Mouse (Mus musculus): Measurements from ENCODE around the gene Ctdspl2. TPM values are rescaled to one million over a fixed set of nuclear protein-coding genes. Genes with fewer than 3 reads are reported as not detected.

Ctdspl2 gene
- polyA plus RNA-seq, 1 experiment: 14.8 TPM

DNA sequence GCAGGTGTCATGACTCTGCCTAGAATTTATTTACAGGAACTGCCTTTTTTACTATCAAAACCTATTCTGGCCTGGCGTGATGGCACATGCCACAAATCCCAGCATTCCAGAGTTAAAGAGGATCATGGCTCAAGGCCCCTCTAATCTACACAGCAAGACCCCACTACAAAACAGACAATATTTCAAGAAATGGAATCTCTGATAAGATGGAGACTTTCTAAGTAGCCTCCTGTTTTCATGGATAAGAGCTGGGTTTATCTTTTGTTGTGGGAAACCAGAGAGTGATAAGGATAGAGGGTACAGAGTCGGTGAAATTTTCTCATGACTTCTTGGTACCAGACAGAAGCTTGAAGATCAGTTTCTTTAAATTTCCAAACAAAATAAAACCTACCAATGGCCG is 80.3 kb downstream of the Ctdspl2 start:
- no peak overlapping the region for H3K27ac ChIP-seq (ENCODE audit: insufficient read depth, low read length)
- no peak overlapping the region for H3K4me3 ChIP-seq (ENCODE audit: insufficient read depth, low read length)
- H3K4me1 ChIP-seq (ENCODE audit: control insufficient read depth, insufficient read depth, low read length): no peaks in the 10 kb centered on the region
- TF ChIP-seq CTCF (IDR thresholded peaks at IDR 0.05; ENCODE audit: extremely low read depth, insufficient read depth, low read length) (no peak), POLR2A (IDR thresholded peaks at IDR 0.05; ENCODE audit: extremely low read depth, insufficient read depth, low read length) (no peak)

DNA sequence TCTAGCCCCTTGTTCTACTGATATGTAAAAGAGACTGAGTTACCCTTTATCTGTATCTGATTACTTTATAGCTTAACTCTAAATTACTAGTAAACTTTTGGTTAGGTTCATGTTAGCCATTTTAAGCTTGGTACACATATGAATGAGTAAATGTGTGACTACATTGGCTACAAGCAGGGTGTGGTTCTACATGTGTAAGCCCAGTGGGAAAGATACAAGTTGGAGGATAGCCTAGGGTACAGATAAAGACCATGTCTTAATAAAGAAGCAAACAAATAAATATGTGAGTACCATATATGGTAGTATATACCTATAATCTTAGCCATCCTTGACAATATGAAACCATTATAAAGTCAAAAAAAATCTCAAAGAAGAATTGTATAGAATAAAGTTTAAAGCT is 88.1 kb downstream of the Ctdspl2 start:
- no peak overlapping the region for H3K4me3 ChIP-seq (ENCODE audit: insufficient read depth, low read length)
- TF ChIP-seq POLR2A (IDR thresholded peaks at IDR 0.05; ENCODE audit: extremely low read depth, insufficient read depth, low read length) (no peak), CTCF (IDR thresholded peaks at IDR 0.05; ENCODE audit: extremely low read depth, insufficient read depth, low read length) (no peak)
- H3K4me1 ChIP-seq (ENCODE audit: control insufficient read depth, insufficient read depth, low read length): no peaks in the 10 kb centered on the region
- H3K27ac ChIP-seq (ENCODE audit: insufficient read depth, low read length): no peak overlapping the region

DNA sequence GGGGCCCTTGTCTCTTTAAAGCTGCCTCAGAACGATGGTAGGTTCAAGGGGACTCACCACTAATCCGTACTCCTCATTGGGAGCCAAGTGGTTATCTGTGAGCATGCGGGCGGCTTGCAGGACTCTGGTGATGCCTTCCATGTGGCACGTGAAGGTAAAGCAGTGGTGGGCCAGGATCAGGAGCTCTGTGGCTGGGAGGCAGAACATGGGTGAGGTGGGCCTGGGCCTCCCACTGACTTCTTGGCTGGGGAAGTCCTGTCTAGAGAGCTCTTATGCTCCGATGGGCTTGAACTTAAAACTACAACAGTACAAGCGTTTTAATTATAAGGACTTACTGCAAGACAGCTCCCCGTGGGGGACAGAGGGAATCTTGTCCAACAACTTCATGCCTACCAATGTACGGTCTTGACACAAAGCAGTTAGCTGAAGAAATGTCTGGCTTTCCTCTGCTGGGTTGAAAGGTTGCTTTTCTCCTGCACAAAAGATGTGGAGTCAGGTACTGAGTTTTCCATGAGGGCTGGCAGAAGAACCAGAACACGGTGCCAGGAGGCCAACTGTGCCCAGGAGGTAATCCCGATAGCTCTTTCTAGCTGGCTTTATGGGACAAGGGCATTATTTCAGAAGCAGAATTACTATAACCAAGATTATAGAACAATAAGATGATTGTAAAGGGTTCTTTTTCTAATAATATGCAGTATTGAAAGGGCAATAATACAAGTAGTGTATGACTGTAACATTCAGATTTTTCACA is 103.7 kb downstream of the Ctdspl2 start:
- H3K4me1 ChIP-seq (ENCODE audit: control insufficient read depth, insufficient read depth, low read length): peaks cover 7% of the 10 kb centered on the region
- no peak overlapping the region for H3K27ac ChIP-seq (ENCODE audit: insufficient read depth, low read length)
- TF ChIP-seq POLR2A (IDR thresholded peaks at IDR 0.05; ENCODE audit: extremely low read depth, insufficient read depth, low read length) (no peak), CTCF (IDR thresholded peaks at IDR 0.05; ENCODE audit: extremely low read depth, insufficient read depth, low read length) (no peak)
- no peak overlapping the region for H3K4me3 ChIP-seq (ENCODE audit: insufficient read depth, low read length)

Other genes with a start within 250 kb of the Ctdspl2 start
- gene Frmd5, start 148.9 kb upstream of the Ctdspl2 start, polyA plus RNA-seq (2012; rRNA removed): 47.8 and 54.0 TPM in 2 replicates
- gene Casc4, start 89.0 kb upstream of the Ctdspl2 start, polyA plus RNA-seq (2012; rRNA removed): 36.9 and 37.9 TPM in 2 replicates
- gene Mageb3, start 91 bp downstream of the Ctdspl2 start, polyA plus RNA-seq (2012; rRNA removed): 0.27 and 0.51 TPM in 2 replicates
- 18.1 and 18.2 TPM in 2 replicates for gene Eif3j1, start 72.5 kb downstream of the Ctdspl2 start, polyA plus RNA-seq (2012; rRNA removed)
- 9.7 and 9.8 TPM in 2 replicates for gene Spg11, start 162.4 kb downstream of the Ctdspl2 start, polyA plus RNA-seq (2012; rRNA removed)
- 188 and 212 TPM in 2 replicates for gene B2m, start 191.7 kb downstream of the Ctdspl2 start, polyA plus RNA-seq (2012; rRNA removed)
- gene Trim69, start 204.7 kb downstream of the Ctdspl2 start, polyA plus RNA-seq (2012; rRNA removed): 0.11 TPM in 1 of 2 replicates, not detected in the other
- gene Patl2, start 230.2 kb downstream of the Ctdspl2 start, polyA plus RNA-seq (2012; rRNA removed): 0.08 TPM in 1 of 2 replicates, not detected in the other
- gene Terb2, start 230.3 kb downstream of the Ctdspl2 start, polyA plus RNA-seq (2012; rRNA removed): not detected in 2 replicates

Measured in cortical plate, adult 2 months (tissue).